Mouse (Mus musculus) CH12.LX (cell line): ENCODE measurements at regions not wholly inside any gene's neighbourhood (a gene's known extent, or its start where the extent isn't known, plus 50 kb on each side); places are given as distances from the start of the nearest gene placed in this dataset.
A peak's percentile ranks its signal among the peaks of the same experiment; 100 is the strongest.

Experiments used
- DNase-seq: peaks from one replicate; pipeline ENCODE4 v3.0.0-alpha.2; 2013; ENCODE audit errors: extremely low read depth
- H3K27ac ChIP-seq: 2 replicates; pipeline ENCODE4 v1.5.1; 2012; ENCODE audit warnings: low read depth, mild to moderate bottlenecking, control low read depth, moderate library complexity; ENCODE audit not compliant: insufficient read depth
- H3K27me3 ChIP-seq: replicated peaks from 2 replicates; pipeline ENCODE3; 2012; ENCODE audit warnings: inconsistent platforms
- H3K36me3 ChIP-seq, 2 experiments: replicated peaks in 1 of 2; 2 replicates each; pipeline versions ENCODE3 to v1.6.1; 2012; ENCODE audit warnings: inconsistent platforms in 1 of 2, low read length in 1 of 2, mild to moderate bottlenecking in 1 of 2, mixed read lengths in 1 of 2, moderate library complexity in 1 of 2; ENCODE audit not compliant: control insufficient read depth in 1 of 2, insufficient read depth in 1 of 2
- H3K4me1 ChIP-seq, 2 experiments: 2 replicates each; pipeline ENCODE4 v1.6.1; 2012; ENCODE audit warnings: inconsistent platforms in 1 of 2, moderate library complexity in 1 of 2; ENCODE audit not compliant: insufficient read depth in 2 of 2, control insufficient read depth in 1 of 2
- H3K4me2 ChIP-seq: 2 replicates; pipeline ENCODE4 v1.6.1; 2012; ENCODE audit warnings: low read depth, mild to moderate bottlenecking, control low read depth; ENCODE audit not compliant: poor library complexity, insufficient read depth, severe bottlenecking
- H3K4me3 ChIP-seq, 3 experiments: fragments of 150-350 bp in 1 of 3; sonication (generic) in 1 of 3; replicated peaks in 1 of 3; 2 replicates each; pipeline versions ENCODE3 to v1.5.1; 2011 to 2012; ENCODE audit warnings: low read depth in 2 of 3, low read length in 2 of 3, mild to moderate bottlenecking in 2 of 3, moderate library complexity in 2 of 3, control low read depth in 1 of 3, improper control_type of control experiment in 1 of 3, inconsistent platforms in 1 of 3, mixed read lengths in 1 of 3; ENCODE audit not compliant: poor library complexity in 1 of 3
- H3K79me2 ChIP-seq: replicated peaks from 2 replicates; pipeline ENCODE4 v1.6.1; 2012; ENCODE audit warnings: mild to moderate bottlenecking, moderate library complexity; ENCODE audit not compliant: control insufficient read depth, poor library complexity, insufficient read depth, severe bottlenecking; ENCODE audit errors: extremely low read depth
- H3K9ac ChIP-seq: 2 replicates; pipeline ENCODE4 v1.6.1; 2012; ENCODE audit warnings: low read depth, mild to moderate bottlenecking, control low read depth, moderate library complexity; ENCODE audit not compliant: insufficient read depth
- H3K9me3 ChIP-seq: replicated peaks from 2 replicates; pipeline ENCODE3; 2012; ENCODE audit warnings: low read length, inconsistent platforms, mixed read lengths
- BHLHE40 ChIP-seq: IDR thresholded peaks from 2 replicates; pipeline ENCODE4 v1.6.1; 2011; ENCODE audit warnings: mild to moderate bottlenecking, low read depth, low read length, improper control_type of control experiment
- CHD1 ChIP-seq: IDR thresholded peaks from 2 replicates; pipeline ENCODE4 v1.6.1; 2012; ENCODE audit warnings: low read depth, low read length, improper control_type of control experiment, inconsistent platforms
- CHD2 ChIP-seq: IDR thresholded peaks from 2 replicates; pipeline ENCODE4 v1.6.1; 2011; ENCODE audit warnings: low read length, improper control_type of control experiment
- CTCF ChIP-seq, 2 experiments: IDR thresholded peaks in 1 of 2; conservative IDR thresholded peaks in 1 of 2; 2 replicates each; pipeline ENCODE4 v1.5.1; 2011 to 2012; ENCODE audit warnings: low read depth in 2 of 2, low read length in 2 of 2, improper control_type of control experiment in 1 of 2, inconsistent platforms in 1 of 2, mild to moderate bottlenecking in 1 of 2, moderate library complexity in 1 of 2
- E2F4 ChIP-seq: IDR thresholded peaks from 2 replicates; pipeline ENCODE4 v1.6.1; 2011; ENCODE audit warnings: low read depth, low read length, improper control_type of control experiment; ENCODE audit not compliant: insufficient replicate concordance
- EP300 ChIP-seq: IDR thresholded peaks from 2 replicates; pipeline ENCODE4 v1.6.1; 2011; ENCODE audit warnings: low read length, improper control_type of control experiment
- GABPA ChIP-seq: IDR thresholded peaks from 2 replicates; pipeline ENCODE4 v1.6.1; 2012; ENCODE audit warnings: low read depth, low read length, improper control_type of control experiment, inconsistent platforms; ENCODE audit not compliant: insufficient replicate concordance
- HCFC1 ChIP-seq: IDR thresholded peaks from 2 replicates; pipeline ENCODE4 v1.6.1; 2012; ENCODE audit warnings: low read depth, mild to moderate bottlenecking, inconsistent platforms, low read length, improper control_type of control experiment
- JUN ChIP-seq: IDR thresholded peaks from 2 replicates; pipeline ENCODE4 v1.6.1; 2011; ENCODE audit warnings: low read depth, mild to moderate bottlenecking, low read length, improper control_type of control experiment, moderate library complexity; ENCODE audit not compliant: insufficient read depth
- MAFK ChIP-seq: IDR thresholded peaks from 2 replicates; pipeline ENCODE4 v1.6.1; 2011; ENCODE audit warnings: low read length, improper control_type of control experiment; ENCODE audit not compliant: insufficient replicate concordance
- MAX ChIP-seq: IDR thresholded peaks from 2 replicates; pipeline ENCODE4 v1.6.1; 2011; ENCODE audit warnings: low read length, improper control_type of control experiment
- MYC ChIP-seq: IDR thresholded peaks from 2 replicates; pipeline ENCODE4 v1.6.1; 2011; ENCODE audit warnings: low read depth, mild to moderate bottlenecking, improper control_type of control experiment, low read length
- NRF1 ChIP-seq: IDR thresholded peaks from 2 replicates; pipeline ENCODE4 v1.6.1; 2014; ENCODE audit warnings: low read depth, mild to moderate bottlenecking, inconsistent platforms, low read length, improper control_type of control experiment, moderate library complexity
- PAX5 ChIP-seq: IDR thresholded peaks from 2 replicates; pipeline ENCODE4 v1.6.1; 2012; ENCODE audit warnings: low read length, inconsistent platforms, mixed read lengths
- POLR2AphosphoS2 ChIP-seq: IDR thresholded peaks from 2 replicates; pipeline ENCODE4 v1.6.1; 2011; ENCODE audit warnings: low read depth, low read length, improper control_type of control experiment
- RAD21 ChIP-seq: IDR thresholded peaks from 2 replicates; pipeline ENCODE4 v1.6.1; 2011; ENCODE audit warnings: low read depth, mild to moderate bottlenecking, low read length, improper control_type of control experiment, moderate library complexity
- TBP ChIP-seq: conservative IDR thresholded peaks from 2 replicates; pipeline ENCODE4 v1.6.1; 2011; ENCODE audit warnings: low read depth, low read length, improper control_type of control experiment
- TCF12 ChIP-seq: IDR thresholded peaks from 2 replicates; pipeline ENCODE4 v1.6.1; 2014; ENCODE audit warnings: low read depth, mild to moderate bottlenecking, inconsistent platforms, low read length, improper control_type of control experiment
- UBTF ChIP-seq: IDR thresholded peaks from 2 replicates; pipeline ENCODE4 v1.6.1; 2012; ENCODE audit warnings: low read depth, mild to moderate bottlenecking, inconsistent platforms, low read length, improper control_type of control experiment, moderate library complexity
- USF1 ChIP-seq: IDR thresholded peaks from 2 replicates; pipeline ENCODE4 v1.6.1; 2014; ENCODE audit warnings: low read depth, mild to moderate bottlenecking, inconsistent platforms, low read length, improper control_type of control experiment
- USF2 ChIP-seq: conservative IDR thresholded peaks from 2 replicates; pipeline ENCODE4 v1.6.1; 2011; ENCODE audit warnings: low read depth, low read length, improper control_type of control experiment
- ZKSCAN1 ChIP-seq: IDR thresholded peaks from 2 replicates; pipeline ENCODE4 v1.6.1; 2012; ENCODE audit warnings: low read depth, inconsistent platforms, low read length, improper control_type of control experiment, borderline replicate concordance
- ZNF384 ChIP-seq: IDR thresholded peaks from 2 replicates; pipeline ENCODE4 v1.6.1; 2012; ENCODE audit warnings: low read depth, low read length, improper control_type of control experiment, inconsistent platforms
- dilution Hi-C: fragments of 300-500 bp; cut with MboI; formaldehyde crosslinking; loops from 2 replicates; pipeline ENCODE4 v1.14.3; 2020; ENCODE audit warnings: low sequenced_read_pairs; ENCODE audit not compliant: extremely low pct_unique_long_range_greater_than_20kb, extremely low pct_ligation_motif_present
- in situ Hi-C: fragments of 300-500 bp; cut with MboI; formaldehyde crosslinking; loops from 3 replicates; pipeline ENCODE4 v1.14.3; 2019; ENCODE audit warnings: low sequenced_read_pairs, low pct_ligation_motif_present, low pct_unique_long_range_greater_than_20kb, mixed read lengths

GRCm38 (mm10) chr3:147852830-147853229 is 1000.7 kb downstream of the Ttll7 start:
- Histone ChIP-seq H3K4me3 (no peak overlapping the region), H3K4me1 (no peaks in the 10 kb centered on the region), H3K4me2 (no peak overlapping the region), H3K9ac (no peak overlapping the region), H3K9me3 (no peaks in the 10 kb centered on the region), H3K27ac (no peak overlapping the region), H3K36me3 (no peaks in the 10 kb centered on the region), H3K27me3 (no peaks in the 10 kb centered on the region), H3K79me2 (no peaks in the 10 kb centered on the region)
- dilution Hi-C loops (no loop called here), in situ Hi-C loops (no loop called here)
- no peak for DNase-seq
- TF ChIP-seq USF2 (no peak), TBP (no peak), TCF12 (no peak)

- no peaks in the 10 kb centered on the region for H3K79me2 ChIP-seq
- H3K9me3 ChIP-seq: no peaks in the 10 kb centered on the region
- no peaks in the 10 kb centered on the region for H3K36me3 ChIP-seq
- in situ Hi-C loops (no loop called here), dilution Hi-C loops (no loop called here)
- H3K27me3 ChIP-seq: no peaks in the 10 kb centered on the region
- TF ChIP-seq MAFK (peak; percentile 81), MAX (no peak), EP300 (no peak), PAX5 (no peak), POLR2AphosphoS2 (no peak), JUN (no peak), CHD1 (no peak)
- H3K27ac ChIP-seq: no peak overlapping the region
- no peak overlapping the region for H3K4me3 ChIP-seq
- H3K9ac ChIP-seq: no peak overlapping the region
- no peak overlapping the region for H3K4me2 ChIP-seq
- H3K4me1 ChIP-seq: peaks cover 0 to 11% of the 10 kb centered on the region in 2 experiments; a peak in 2 of 4 replicates
- DNase-seq: no peak
Observed at GRCm38 (mm10) chr3:147841357-147841756, 989.2 kb downstream of the Ttll7 start.

GRCm38 (mm10) chr3:147838816-147839215 is 986.6 kb downstream of the Ttll7 start:
- dilution Hi-C loops (no loop called here), in situ Hi-C loops (no loop called here)

More at GRCm38 (mm10) chr3:147838816-147839215, 986.6 kb downstream of the Ttll7 start:
- Histone ChIP-seq H3K9ac (no peak overlapping the region), H3K4me1 (peaks cover 0 to 10% of the 10 kb centered on the region in 2 experiments; a peak in 2 of 4 replicates), H3K27ac (no peak overlapping the region), H3K4me3 (no peak overlapping the region), H3K4me2 (no peak overlapping the region), H3K9me3 (no peaks in the 10 kb centered on the region), H3K79me2 (no peaks in the 10 kb centered on the region), H3K36me3 (no peaks in the 10 kb centered on the region), H3K27me3 (no peaks in the 10 kb centered on the region)
- TF ChIP-seq NRF1: no peak
- TF ChIP-seq RAD21: no peak
- TF ChIP-seq ZKSCAN1: no peak
- TF ChIP-seq CTCF (conservative IDR thresholded peaks at IDR 0.05 in 1 of 2, IDR thresholded peaks at IDR 0.05 in 1 of 2; ENCODE audit: low read depth in 2 of 2, low read length in 2 of 2): no peak
- TF ChIP-seq GABPA: no peak
- no peak for TF ChIP-seq E2F4
- no peak for TF ChIP-seq USF1
- TF ChIP-seq UBTF: no peak
- no peak for TF ChIP-seq CHD2
- TF ChIP-seq EP300: no peak
- no peak for TF ChIP-seq PAX5
- no peak for TF ChIP-seq BHLHE40
- no peak for TF ChIP-seq ZNF384
- TF ChIP-seq HCFC1: no peak
- no peak for TF ChIP-seq MYC
- DNase-seq: no peak
